Mouse (Mus musculus): ENCODE measurements around the gene Rpl19. TPM values are rescaled to one million over a fixed set of nuclear protein-coding genes. Genes with fewer than 3 reads are reported as not detected.

Rpl19 gene
- polyA plus RNA-seq, 1 experiment: 236 TPM

- Histone ChIP-seq H3K4me3 (ENCODE audit: control insufficient read depth, low read depth, low read length) (no peak overlapping the region), H3K27ac (ENCODE audit: control insufficient read depth, insufficient read depth, low read depth, low read length) (no peak overlapping the region), H3K4me1 (ENCODE audit: control insufficient read depth, insufficient read depth, low read length) (peaks cover 20% of the 10 kb centered on the region), H3K27me3 (ENCODE audit: control insufficient read depth, insufficient read depth, low read length) (no peaks in the 10 kb centered on the region), H3K36me3 (ENCODE audit: control insufficient read depth, insufficient read depth, low read length) (no peaks in the 10 kb centered on the region)
- TF ChIP-seq CTCF (IDR thresholded peaks at IDR 0.05; ENCODE audit: control insufficient read depth, insufficient read depth, insufficient replicate concordance, low read depth, low read length): no peak
- TF ChIP-seq POLR2A (IDR thresholded peaks at IDR 0.05; ENCODE audit: control insufficient read depth, low read depth, low read length): no peak
Measured at GRCm38 (mm10) chr11:98000378-98001140, 26.0 kb upstream of the Rpl19 start.

GRCm38 (mm10) chr11:98001351-98001824 lies 25.1 kb upstream of the Rpl19 start:
- Histone ChIP-seq H3K36me3 (ENCODE audit: control insufficient read depth, insufficient read depth, low read length) (no peaks in the 10 kb centered on the region), H3K27ac (ENCODE audit: control insufficient read depth, insufficient read depth, low read depth, low read length) (no peak overlapping the region), H3K4me1 (ENCODE audit: control insufficient read depth, insufficient read depth, low read length) (peaks cover 20% of the 10 kb centered on the region)

GRCm38 (mm10) chr11:98001986-98002385 lies 24.5 kb upstream of the Rpl19 start:
- H3K27me3 ChIP-seq (ENCODE audit: control insufficient read depth, insufficient read depth, low read length): no peaks in the 10 kb centered on the region
- TF ChIP-seq POLR2A (IDR thresholded peaks at IDR 0.05; ENCODE audit: control insufficient read depth, low read depth, low read length): no peak
- TF ChIP-seq CTCF (IDR thresholded peaks at IDR 0.05; ENCODE audit: control insufficient read depth, insufficient read depth, insufficient replicate concordance, low read depth, low read length): no peak
- no peaks in the 10 kb centered on the region for H3K36me3 ChIP-seq (ENCODE audit: control insufficient read depth, insufficient read depth, low read length)
- no peak overlapping the region for H3K27ac ChIP-seq (ENCODE audit: control insufficient read depth, insufficient read depth, low read depth, low read length)
- H3K4me1 ChIP-seq (ENCODE audit: control insufficient read depth, insufficient read depth, low read length): peaks cover 20% of the 10 kb centered on the region
- H3K4me3 ChIP-seq (ENCODE audit: control insufficient read depth, low read depth, low read length): no peak overlapping the region

More at GRCm38 (mm10) chr11:98001351-98001824, 25.1 kb upstream of the Rpl19 start:
- H3K4me3 ChIP-seq (ENCODE audit: control insufficient read depth, low read depth, low read length): no peak overlapping the region
- no peaks in the 10 kb centered on the region for H3K27me3 ChIP-seq (ENCODE audit: control insufficient read depth, insufficient read depth, low read length)
- TF ChIP-seq POLR2A (IDR thresholded peaks at IDR 0.05; ENCODE audit: control insufficient read depth, low read depth, low read length) (no peak), CTCF (IDR thresholded peaks at IDR 0.05; ENCODE audit: control insufficient read depth, insufficient read depth, insufficient replicate concordance, low read depth, low read length) (no peak)

- TF ChIP-seq POLR2A (IDR thresholded peaks at IDR 0.05; ENCODE audit: control insufficient read depth, low read depth, low read length) (no peak), CTCF (IDR thresholded peaks at IDR 0.05; ENCODE audit: control insufficient read depth, insufficient read depth, insufficient replicate concordance, low read depth, low read length) (peak; percentile 86)
- no peaks in the 10 kb centered on the region for H3K36me3 ChIP-seq (ENCODE audit: control insufficient read depth, insufficient read depth, low read length)
- H3K27me3 ChIP-seq (ENCODE audit: control insufficient read depth, insufficient read depth, low read length): no peaks in the 10 kb centered on the region
- H3K27ac ChIP-seq (ENCODE audit: control insufficient read depth, insufficient read depth, low read depth, low read length): no peak overlapping the region
- H3K4me1 ChIP-seq (ENCODE audit: control insufficient read depth, insufficient read depth, low read length): peaks cover 20% of the 10 kb centered on the region
- H3K4me3 ChIP-seq (ENCODE audit: control insufficient read depth, low read depth, low read length): peak overlapping the region; percentile 49
Measured at GRCm38 (mm10) chr11:98002627-98003026, 23.9 kb upstream of the Rpl19 start.

DNA sequence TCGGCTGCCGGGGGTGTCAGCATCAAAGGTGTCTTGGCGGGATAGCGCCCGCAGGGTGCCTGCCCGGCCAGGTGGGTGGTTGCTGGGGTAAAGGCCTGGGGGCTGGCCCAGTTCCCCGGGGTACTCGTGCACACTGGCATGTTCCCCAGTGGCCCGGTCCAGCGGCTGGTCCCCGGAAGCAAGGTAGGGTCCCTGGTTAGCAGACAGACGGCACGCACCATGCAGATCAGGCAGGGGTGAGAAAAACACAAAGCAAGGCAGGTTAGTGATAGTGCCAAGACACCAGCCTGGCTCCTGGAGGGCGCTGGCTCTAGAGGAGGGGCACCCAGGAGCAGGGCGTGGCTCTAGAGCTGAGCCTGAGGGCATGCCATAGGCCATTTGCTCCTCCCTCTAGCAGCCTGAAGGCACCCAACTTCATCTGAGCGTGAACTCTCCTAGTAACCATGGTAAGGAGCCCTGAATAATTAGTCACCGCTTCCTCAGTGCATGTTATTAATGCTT lies 23.3 kb upstream of the Rpl19 start:
- Histone ChIP-seq H3K27ac (ENCODE audit: control insufficient read depth, insufficient read depth, low read depth, low read length) (no peak overlapping the region), H3K4me3 (ENCODE audit: control insufficient read depth, low read depth, low read length) (peak overlapping the region; percentile 49; the same call in 1 of the 2 replicates), H3K27me3 (ENCODE audit: control insufficient read depth, insufficient read depth, low read length) (no peaks in the 10 kb centered on the region), H3K36me3 (ENCODE audit: control insufficient read depth, insufficient read depth, low read length) (no peaks in the 10 kb centered on the region), H3K4me1 (ENCODE audit: control insufficient read depth, insufficient read depth, low read length) (peaks cover 20% of the 10 kb centered on the region)
- no peak for TF ChIP-seq POLR2A (IDR thresholded peaks at IDR 0.05; ENCODE audit: control insufficient read depth, low read depth, low read length)
- TF ChIP-seq CTCF (IDR thresholded peaks at IDR 0.05; ENCODE audit: control insufficient read depth, insufficient read depth, insufficient replicate concordance, low read depth, low read length): no peak

- TF ChIP-seq POLR2A (IDR thresholded peaks at IDR 0.05; ENCODE audit: control insufficient read depth, low read depth, low read length): no peak
- no peak for TF ChIP-seq CTCF (IDR thresholded peaks at IDR 0.05; ENCODE audit: control insufficient read depth, insufficient read depth, insufficient replicate concordance, low read depth, low read length)
- no peak overlapping the region for H3K4me3 ChIP-seq (ENCODE audit: control insufficient read depth, low read depth, low read length)
- no peak overlapping the region for H3K27ac ChIP-seq (ENCODE audit: control insufficient read depth, insufficient read depth, low read depth, low read length)
- no peaks in the 10 kb centered on the region for H3K36me3 ChIP-seq (ENCODE audit: control insufficient read depth, insufficient read depth, low read length)
- no peaks in the 10 kb centered on the region for H3K27me3 ChIP-seq (ENCODE audit: control insufficient read depth, insufficient read depth, low read length)
- H3K4me1 ChIP-seq (ENCODE audit: control insufficient read depth, insufficient read depth, low read length): peaks cover 20% of the 10 kb centered on the region
Measured at GRCm38 (mm10) chr11:98004161-98004560, 22.3 kb upstream of the Rpl19 start.

DNA sequence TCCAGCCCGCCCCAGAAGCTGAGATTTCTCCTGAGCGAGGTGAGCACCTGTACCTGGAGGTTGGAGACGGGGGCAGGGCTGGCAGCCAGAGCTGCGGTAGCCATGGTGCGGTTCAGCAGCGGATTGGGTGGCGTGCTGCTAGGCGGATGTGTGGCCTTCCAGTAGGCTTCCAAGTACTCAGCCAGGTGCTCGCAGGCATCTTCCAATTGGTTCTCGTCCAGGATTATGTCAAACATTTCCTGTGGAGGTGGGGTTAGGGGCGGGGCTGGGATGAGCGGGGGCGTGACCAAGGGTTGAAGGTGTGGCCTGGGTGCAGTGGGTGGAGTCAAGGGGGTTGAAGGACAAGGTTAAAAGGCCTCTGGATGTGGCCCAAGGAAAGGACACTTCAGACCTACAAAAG lies 21.4 kb upstream of the Rpl19 start:
- Histone ChIP-seq H3K27ac (ENCODE audit: control insufficient read depth, insufficient read depth, low read depth, low read length) (no peak overlapping the region), H3K27me3 (ENCODE audit: control insufficient read depth, insufficient read depth, low read length) (no peaks in the 10 kb centered on the region), H3K36me3 (ENCODE audit: control insufficient read depth, insufficient read depth, low read length) (no peaks in the 10 kb centered on the region), H3K4me1 (ENCODE audit: control insufficient read depth, insufficient read depth, low read length) (peaks cover 20% of the 10 kb centered on the region), H3K4me3 (ENCODE audit: control insufficient read depth, low read depth, low read length) (peak overlapping the region; percentile 12)
- TF ChIP-seq POLR2A (IDR thresholded peaks at IDR 0.05; ENCODE audit: control insufficient read depth, low read depth, low read length) (no peak), CTCF (IDR thresholded peaks at IDR 0.05; ENCODE audit: control insufficient read depth, insufficient read depth, insufficient replicate concordance, low read depth, low read length) (no peak)

All from testis, adult 2 months (tissue).